Mouse (Mus musculus): ENCODE data around the gene Msx1.
"Not testable (repeated sequence)": the region's sequence is repeated elsewhere in the genome, so short reads cannot be mapped to it uniquely, and the experiment has no call there.

Msx1 gene

GRCm38 (mm10) chr5:37824461-37824795 lies at the start of gene Msx1:
Gene Msx1 (minus strand): TSS chr5:37824583.
- DNase-seq (ENCODE audit: low spot score in 2 of 2), result peak in 1 of 2 experiments; percentile 59

- DNase-seq (ENCODE audit: low spot score in 2 of 2), result no peak
These were observed 41.1 kb upstream of the Msx1 start for GRCm38 (mm10) chr5:37865471-37865870.

GRCm38 (mm10) chr5:37864309-37864708 lies 39.9 kb upstream of the Msx1 start:
- DNase-seq (ENCODE audit: low spot score in 2 of 2), result no peak

GRCm38 (mm10) chr5:37860846-37861245 lies 36.5 kb upstream of the Msx1 start:
- no peak for DNase-seq (ENCODE audit: low spot score in 2 of 2)

- peak; percentile 30 to 63 for DNase-seq (ENCODE audit: low spot score in 2 of 2)
These were observed 35.9 kb upstream of the Msx1 start for GRCm38 (mm10) chr5:37860151-37860721.

GRCm38 (mm10) chr5:37857763-37858545 lies 33.6 kb upstream of the Msx1 start:
- DNase-seq (ENCODE audit: low spot score in 2 of 2), result peak; percentile 35

GRCm38 (mm10) chr5:37856057-37856456 lies 31.7 kb upstream of the Msx1 start:
- DNase-seq (ENCODE audit: low spot score in 2 of 2), result no peak

- no peak for DNase-seq (ENCODE audit: low spot score in 2 of 2)
These were observed 29.9 kb upstream of the Msx1 start for GRCm38 (mm10) chr5:37854233-37854632.

GRCm38 (mm10) chr5:37851305-37851982 lies 27.1 kb upstream of the Msx1 start:
- no peak for DNase-seq (ENCODE audit: low spot score in 2 of 2)

- DNase-seq (ENCODE audit: low spot score in 2 of 2), result no peak
These were observed 24.8 kb upstream of the Msx1 start for GRCm38 (mm10) chr5:37848991-37849719.

- DNase-seq (ENCODE audit: low spot score in 2 of 2), result no peak
These were observed 11.9 kb upstream of the Msx1 start for GRCm38 (mm10) chr5:37836267-37836646.

GRCm38 (mm10) chr5:37835590-37836266 lies 11.3 kb upstream of the Msx1 start:
- DNase-seq (ENCODE audit: low spot score in 2 of 2), result no peak

- no peak for DNase-seq (ENCODE audit: low spot score in 2 of 2)
These were observed 8.4 kb upstream of the Msx1 start for GRCm38 (mm10) chr5:37832766-37833165.

- DNase-seq (ENCODE audit: low spot score in 2 of 2), result no peak
These were observed 7.6 kb upstream of the Msx1 start for GRCm38 (mm10) chr5:37832031-37832430.

GRCm38 (mm10) chr5:37830436-37830835 lies 6.1 kb upstream of the Msx1 start:
- DNase-seq (ENCODE audit: low spot score in 2 of 2), result not testable (repeated sequence)

GRCm38 (mm10) chr5:37829926-37830325 lies 5.5 kb upstream of the Msx1 start:
- no peak for DNase-seq (ENCODE audit: low spot score in 2 of 2)

GRCm38 (mm10) chr5:37829296-37829670 lies 4.9 kb upstream of the Msx1 start:
- no peak for DNase-seq (ENCODE audit: low spot score in 2 of 2)

GRCm38 (mm10) chr5:37828591-37829295 lies 4.4 kb upstream of the Msx1 start:
- no peak for DNase-seq (ENCODE audit: low spot score in 2 of 2)

- no peak for DNase-seq (ENCODE audit: low spot score in 2 of 2)
These were observed 3.6 kb upstream of the Msx1 start for GRCm38 (mm10) chr5:37828001-37828400.

GRCm38 (mm10) chr5:37827626-37827950 lies 3.2 kb upstream of the Msx1 start:
- DNase-seq (ENCODE audit: low spot score in 2 of 2), result no peak
